Mouse (Mus musculus) CD8-positive naive resting alpha-beta T cell, adult 2 months (primary cell): ENCODE results near the gene Ptprr.

Experiments
- DNase-seq, 2 experiments: peaks; one replicate each; pipeline ENCODE4 v3.0.0; 2022; ENCODE audit warnings: low read depth in 2 of 2, low spot score in 2 of 2

The Ptprr gene

GRCm38 (mm10) chr10:116115881-116116677 is 98.1 kb downstream of the Ptprr start:
- no peak for DNase-seq

- DNase-seq, result no peak
Observed at GRCm38 (mm10) chr10:116117060-116117459, 99.0 kb downstream of the Ptprr start.

GRCm38 (mm10) chr10:116121463-116121862 is 103.5 kb downstream of the Ptprr start:
- no peak for DNase-seq

GRCm38 (mm10) chr10:116123808-116124207 is 105.8 kb downstream of the Ptprr start:
- DNase-seq, result no peak

- DNase-seq, result no peak
Observed at GRCm38 (mm10) chr10:116125364-116125763, 107.4 kb downstream of the Ptprr start.

- DNase-seq, result no peak
Observed at GRCm38 (mm10) chr10:116130401-116130800, 112.4 kb downstream of the Ptprr start.

GRCm38 (mm10) chr10:116131223-116131622 is 113.2 kb downstream of the Ptprr start:
- no peak for DNase-seq

- no peak for DNase-seq
Observed at GRCm38 (mm10) chr10:116132233-116132632, 114.2 kb downstream of the Ptprr start.

GRCm38 (mm10) chr10:116135187-116135586 is 117.2 kb downstream of the Ptprr start:
- DNase-seq, result no peak

- no peak for DNase-seq
Observed at GRCm38 (mm10) chr10:116140226-116140625, 122.2 kb downstream of the Ptprr start.

- no peak for DNase-seq
Observed at GRCm38 (mm10) chr10:116143684-116144083, 125.7 kb downstream of the Ptprr start.

GRCm38 (mm10) chr10:116146091-116146490 is 128.1 kb downstream of the Ptprr start:
- DNase-seq, result no peak

GRCm38 (mm10) chr10:116154707-116155106 is 136.7 kb downstream of the Ptprr start:
- DNase-seq, result no peak

GRCm38 (mm10) chr10:116156699-116157098 is 138.7 kb downstream of the Ptprr start:
- no peak for DNase-seq

GRCm38 (mm10) chr10:116162338-116162737 is 144.3 kb downstream of the Ptprr start:
- no peak for DNase-seq

GRCm38 (mm10) chr10:116175324-116175883 is 157.4 kb downstream of the Ptprr start:
- no peak for DNase-seq

GRCm38 (mm10) chr10:116177390-116178179 is 159.6 kb downstream of the Ptprr start:
- DNase-seq, result no peak

- DNase-seq, result no peak
Observed at GRCm38 (mm10) chr10:116181235-116181634, 163.2 kb downstream of the Ptprr start.

- no peak for DNase-seq
Observed at GRCm38 (mm10) chr10:116182221-116182620, 164.2 kb downstream of the Ptprr start.

GRCm38 (mm10) chr10:116183258-116183657 is 165.2 kb downstream of the Ptprr start:
- no peak for DNase-seq

GRCm38 (mm10) chr10:116191724-116192123 is 173.7 kb downstream of the Ptprr start:
- no peak for DNase-seq

- DNase-seq, result no peak
Observed at GRCm38 (mm10) chr10:116192293-116192692, 174.3 kb downstream of the Ptprr start.
